Mouse (Mus musculus) heart, embryonic 14.5 days (tissue): ENCODE data around the gene Sp7. TPM values are rescaled to one million over a fixed set of nuclear protein-coding genes. Genes with fewer than 3 reads are reported as not detected.
A peak's percentile ranks its signal among the peaks of the same experiment; 100 is the strongest.

ENCODE experiments used
- ATAC-seq: fragments of 200-750 bp; cut with Nextera tagmentation; 2 replicates; pipeline ENCODE4 v1.8.0; 2017; ENCODE audit warnings: low read depth, moderate TSS enrichment; ENCODE audit not compliant: insufficient number of reproducible peaks, insufficient read depth, low FRiP score
- H3K27ac ChIP-seq, 2 experiments: fragments of 200-500 bp in 1 of 2; fragments of 300-500 bp in 1 of 2; sonication (generic) in 1 of 2; replicated peaks in 1 of 2; 2 replicates each; pipeline ENCODE4 v1.5.1; 2012 to 2014; ENCODE audit warnings: low read depth in 2 of 2, low read length in 2 of 2, control low read depth in 1 of 2, mild to moderate bottlenecking in 1 of 2, mixed read lengths in 1 of 2; ENCODE audit not compliant: control insufficient read depth in 1 of 2, insufficient read depth in 1 of 2
- H3K27me3 ChIP-seq: fragments of 300-500 bp; sonication (generic); 2 replicates; pipeline ENCODE4 v1.6.1; 2014; ENCODE audit warnings: mild to moderate bottlenecking, low read length, control low read depth; ENCODE audit not compliant: control insufficient read depth, insufficient read depth
- H3K36me3 ChIP-seq: fragments of 300-500 bp; sonication (generic); 2 replicates; pipeline ENCODE4 v1.6.1; 2014; ENCODE audit warnings: mild to moderate bottlenecking, control low read depth, low read length, mixed read lengths; ENCODE audit not compliant: control insufficient read depth, insufficient read depth
- H3K4me1 ChIP-seq, 2 experiments: fragments of 200-500 bp in 1 of 2; fragments of 300-500 bp in 1 of 2; sonication (generic) in 1 of 2; 2 replicates each; pipeline ENCODE4 v1.6.1; 2012 to 2014; ENCODE audit warnings: low read length in 2 of 2, control low read depth in 1 of 2, mixed read lengths in 1 of 2; ENCODE audit not compliant: control insufficient read depth in 2 of 2, insufficient read depth in 2 of 2
- H3K4me2 ChIP-seq: fragments of 300-500 bp; sonication (generic); 2 replicates; pipeline ENCODE4 v1.6.1; 2014; ENCODE audit warnings: mild to moderate bottlenecking, low read length
- H3K4me3 ChIP-seq, 2 experiments: fragments of 200-500 bp in 1 of 2; fragments of 300-500 bp in 1 of 2; sonication (generic) in 1 of 2; 2 replicates each; pipeline ENCODE4 v1.5.1; 2012 to 2014; ENCODE audit warnings: low read length in 2 of 2, mild to moderate bottlenecking in 2 of 2, control low read depth in 1 of 2, low read depth in 1 of 2, moderate library complexity in 1 of 2; ENCODE audit not compliant: control insufficient read depth in 1 of 2, insufficient read depth in 1 of 2
- H3K9ac ChIP-seq: fragments of 300-500 bp; sonication (generic); 2 replicates; pipeline ENCODE4 v1.6.1; 2014; ENCODE audit warnings: mild to moderate bottlenecking, low read length
- H3K9me3 ChIP-seq: fragments of 300-500 bp; sonication (generic); 2 replicates; pipeline ENCODE4 v1.6.1; 2016; ENCODE audit warnings: low read length, control low read depth; ENCODE audit not compliant: control insufficient read depth
- WGBS: fragments of 180-500 bp; shearing (Covaris S2); extraction: QIAGEN DNeasy Blood & Tissue Kit; methylation state at CpG from one replicate; pipeline ENCODE4 v1.1.7; 2014; 5-methylcytosine and 5-hydroxymethylcytosine counted together
- polyA plus RNA-seq: library from polyadenylated mRNA; unstranded; fragments of >200 nt; fragmentation: Nextera tagmentation; extraction: Ambion mirVana; gene quantifications from 2 replicates; pipeline ENCODE4 v1.2.1, GENCODE M21; 2014

The Sp7 gene
- polyA plus RNA-seq, 1 experiment from 2014 or later = 0.22 TPM

GRCm38 (mm10) chr15:102399229-102400221 is 32.5 kb upstream of the Sp7 start:
- H3K9ac ChIP-seq = peak overlapping the region; percentile 79
- peaks cover 9 to 14% of the 10 kb centered on the region in 2 experiments; a peak in 3 of 4 replicates for H3K4me1 ChIP-seq
- peak overlapping the region; percentile 52 to 73 for H3K4me3 ChIP-seq
- H3K27me3 ChIP-seq = no peaks in the 10 kb centered on the region
- H3K4me2 ChIP-seq = peak overlapping the region; percentile 81
- H3K27ac ChIP-seq = peak overlapping the region; percentile 85 to 96
- WGBS = 1% methylated on average over 34 of the region's 34 CpGs
- peak; percentile 90 for ATAC-seq
- no peaks in the 10 kb centered on the region for H3K36me3 ChIP-seq
- H3K9me3 ChIP-seq = no peaks in the 10 kb centered on the region

DNA sequence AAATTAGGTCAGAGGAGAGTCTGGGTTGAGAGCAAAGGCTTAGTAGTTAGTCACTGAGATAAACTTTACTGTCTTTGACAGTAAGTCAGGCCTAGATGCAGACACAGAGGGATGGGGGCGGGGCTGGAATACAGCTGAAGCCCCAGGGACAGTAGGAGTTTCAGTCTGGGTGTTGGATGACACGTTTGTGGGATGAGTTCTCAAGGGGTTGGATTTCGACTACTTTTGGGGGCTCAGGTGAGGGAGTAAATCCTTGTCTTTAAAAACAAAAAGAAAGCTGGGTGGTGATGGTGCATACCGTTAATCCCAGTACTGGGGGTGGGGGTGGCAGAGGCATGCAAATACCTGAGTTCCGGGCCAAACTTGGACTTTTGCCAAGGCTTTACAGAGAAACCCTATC is 31.6 kb upstream of the Sp7 start:
- H3K27me3 ChIP-seq = no peaks in the 10 kb centered on the region
- 32% methylated on average over 5 of the region's 5 CpGs for WGBS
- H3K9ac ChIP-seq = no peak overlapping the region; the same call in 1 of the 2 replicates
- no peaks in the 10 kb centered on the region for H3K36me3 ChIP-seq
- peaks cover 9 to 14% of the 10 kb centered on the region in 2 experiments for H3K4me1 ChIP-seq
- H3K4me2 ChIP-seq = peak overlapping the region; percentile 81
- H3K9me3 ChIP-seq = no peaks in the 10 kb centered on the region
- H3K4me3 ChIP-seq = peak overlapping the region in 1 of 2 experiments; percentile 52; a peak in 1 of 4 replicates
- H3K27ac ChIP-seq = peak overlapping the region in 1 of 2 experiments; percentile 85; a peak in 1 of 4 replicates
- no peak for ATAC-seq

DNA sequence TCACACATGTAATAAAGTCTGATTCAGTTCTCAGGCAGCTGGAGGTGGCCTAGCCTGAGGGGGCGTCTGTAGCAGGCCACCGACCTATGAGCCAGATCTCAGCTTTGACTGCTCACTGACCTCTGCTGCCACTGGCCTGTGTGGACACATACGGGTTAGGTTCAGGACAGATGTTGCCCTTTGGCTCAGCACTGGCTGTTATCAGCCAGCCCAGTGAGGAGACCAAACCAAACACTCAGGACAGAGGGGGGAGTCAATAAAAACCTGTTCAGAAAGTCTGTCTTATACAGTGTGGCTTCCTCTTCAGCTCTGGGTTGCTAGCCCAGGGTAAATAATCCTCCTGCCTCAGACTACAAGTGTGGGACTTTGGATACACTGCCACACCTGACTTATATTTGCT is 28.1 kb upstream of the Sp7 start:
- H3K36me3 ChIP-seq = no peaks in the 10 kb centered on the region
- no peak overlapping the region for H3K4me2 ChIP-seq
- 7% methylated on average over 3 of the region's 3 CpGs for WGBS
- H3K4me1 ChIP-seq = peaks cover 9 to 13% of the 10 kb centered on the region in 2 experiments
- no peak overlapping the region for H3K9ac ChIP-seq
- no peaks in the 10 kb centered on the region for H3K27me3 ChIP-seq
- ATAC-seq = no peak
- H3K27ac ChIP-seq = peak overlapping the region in 1 of 2 experiments; percentile 16; a peak in 1 of 4 replicates
- no peaks in the 10 kb centered on the region for H3K9me3 ChIP-seq
- H3K4me3 ChIP-seq = no peak overlapping the region

GRCm38 (mm10) chr15:102393584-102394014 is 26.6 kb upstream of the Sp7 start:
- Histone ChIP-seq H3K4me1 (peaks cover 3 to 4% of the 10 kb centered on the region in 2 experiments), H3K4me3 (no peak overlapping the region), H3K27ac (peak overlapping the region; percentile 39 to 52; a peak in 3 of 4 replicates), H3K27me3 (no peaks in the 10 kb centered on the region), H3K9ac (no peak overlapping the region), H3K9me3 (no peaks in the 10 kb centered on the region), H3K4me2 (no peak overlapping the region), H3K36me3 (no peaks in the 10 kb centered on the region)
- no peak for ATAC-seq

- peaks cover 2 to 4% of the 10 kb centered on the region in 2 experiments; a peak in 3 of 4 replicates for H3K4me1 ChIP-seq
- H3K4me3 ChIP-seq = no peak overlapping the region
- H3K36me3 ChIP-seq = no peaks in the 10 kb centered on the region
- H3K9me3 ChIP-seq = no peaks in the 10 kb centered on the region
- H3K9ac ChIP-seq = no peak overlapping the region
- no peak for ATAC-seq
- peak overlapping the region; percentile 12 to 52; a peak in 2 of 4 replicates for H3K27ac ChIP-seq
- WGBS = 14% methylated on average over 2 of the region's 2 CpGs
- H3K27me3 ChIP-seq = no peaks in the 10 kb centered on the region
- no peak overlapping the region for H3K4me2 ChIP-seq
Observed at GRCm38 (mm10) chr15:102392520-102392919, 25.5 kb upstream of the Sp7 start.

GRCm38 (mm10) chr15:102388942-102389341 is 22.0 kb upstream of the Sp7 start:
- 78% methylated on average over 3 of the region's 3 CpGs for WGBS
- no peaks in the 10 kb centered on the region for H3K27me3 ChIP-seq
- H3K4me2 ChIP-seq = no peak overlapping the region
- no peaks in the 10 kb centered on the region for H3K9me3 ChIP-seq
- ATAC-seq = no peak
- H3K27ac ChIP-seq = no peak overlapping the region
- peaks cover 0 to 4% of the 10 kb centered on the region in 2 experiments; a peak in 2 of 4 replicates for H3K4me1 ChIP-seq
- H3K4me3 ChIP-seq = no peak overlapping the region
- H3K36me3 ChIP-seq = no peaks in the 10 kb centered on the region
- no peak overlapping the region for H3K9ac ChIP-seq

- 45% methylated on average over 9 of the region's 9 CpGs for WGBS
- no peak for ATAC-seq
- no peak overlapping the region for H3K9ac ChIP-seq
Observed at GRCm38 (mm10) chr15:102386640-102387039, 19.7 kb upstream of the Sp7 start.

More at GRCm38 (mm10) chr15:102386640-102387039, 19.7 kb upstream of the Sp7 start:
- H3K9me3 ChIP-seq = no peaks in the 10 kb centered on the region
- no peaks in the 10 kb centered on the region for H3K27me3 ChIP-seq
- H3K27ac ChIP-seq = no peak overlapping the region
- no peak overlapping the region for H3K4me3 ChIP-seq
- H3K4me1 ChIP-seq = no peaks in the 10 kb centered on the region
- no peaks in the 10 kb centered on the region for H3K36me3 ChIP-seq
- no peak overlapping the region for H3K4me2 ChIP-seq
